Mouse (Mus musculus) left cerebral cortex, postnatal 25 days (tissue): ENCODE measurements around the gene C1rl. TPM values are rescaled to one million over a fixed set of nuclear protein-coding genes. Genes with fewer than 3 reads are reported as not detected.
"Not testable (repeated sequence)": the region's sequence is repeated elsewhere in the genome, so short reads cannot be mapped to it uniquely, and the experiment has no call there.

Experiments used
- DNase-seq, 2 experiments: peaks; one replicate each; pipeline ENCODE4 v3.0.0; 2022; ENCODE audit warnings: low spot score in 2 of 2, mixed read lengths in 1 of 2
- intact Hi-C: fragments of 180-260 bp; cut with DNase I; formaldehyde crosslinking; loops from one replicate; pipeline ENCODE4 v1.15.1; 2025
- total RNA-seq, 2 experiments: library from RNA; stranded (reverse); gene quantifications; 2 replicates each; pipeline ENCODE4 v1.2.3; 2021

C1rl gene
- total RNA-seq, 2 experiments from 2014 or later, result 0.11 to 0.32 TPM

- DNase-seq, result no peak
- intact Hi-C loops, result loop anchor here (2.0 kb wide), 2 partner anchors 33 to 53 kb away; partner anchors contain the start of genes C1ra and C1rl
These were observed 52.5 kb downstream of the C1rl start for GRCm38 (mm10) chr6:124545425-124545824.

- intact Hi-C loops, result not testable (repeated sequence)
These were observed 55.1 kb downstream of the C1rl start for GRCm38 (mm10) chr6:124547979-124548378.

GRCm38 (mm10) chr6:124549023-124549550 lies 56.2 kb downstream of the C1rl start:
- intact Hi-C loops, result no loop called here
- DNase-seq, result no peak

More at GRCm38 (mm10) chr6:124547979-124548378, 55.1 kb downstream of the C1rl start:
- not testable (repeated sequence) for DNase-seq

- intact Hi-C loops, result no loop called here
- DNase-seq, result no peak
These were observed 59.9 kb downstream of the C1rl start for GRCm38 (mm10) chr6:124552766-124553165.

GRCm38 (mm10) chr6:124555956-124556355 lies 63.0 kb downstream of the C1rl start:
- intact Hi-C loops, DNase-seq: not testable (repeated sequence)

Other genes starting within 250 kb of the C1rl start
- gene Cd163, start 188.5 kb upstream of the C1rl start, total RNA-seq, result 1 to 10 TPM; 2.9 to 3.2 TPM
- 10 to 100 TPM; 64.8 to 73.3 TPM for gene Pex5, start 78.0 kb upstream of the C1rl start, total RNA-seq
- gene Clstn3, start 28.3 kb upstream of the C1rl start, total RNA-seq, result 100 to 1,000 TPM; 384 to 400 TPM
- gene C1ra, start 19.3 kb downstream of the C1rl start, total RNA-seq, result 1 to 10 TPM; 1.1 TPM
- 1 to 10 TPM; 1.4 to 1.5 TPM for gene C1s1, start 49.2 kb downstream of the C1rl start, total RNA-seq
- under 1 TPM in 1 of 2 experiments, not detected in 1; 0.28 TPM for gene C1rb, start 77.2 kb downstream of the C1rl start, total RNA-seq
- under 1 TPM; 0.14 to 0.16 TPM for gene C1s2, start 143.0 kb downstream of the C1rl start, total RNA-seq
- gene Lpcat3, start 169.9 kb downstream of the C1rl start, total RNA-seq, result 10 to 100 TPM; 22.4 to 31.2 TPM
- 10 to 100 TPM; 42.9 to 48.8 TPM for gene Emg1, start 219.1 kb downstream of the C1rl start, total RNA-seq
- gene Phb2, start 219.2 kb downstream of the C1rl start, total RNA-seq, result 100 to 1,000 TPM; 112 to 120 TPM
- 1 to 10 TPM; 3.1 to 4.5 TPM for gene Ptpn6, start 245.6 kb downstream of the C1rl start, total RNA-seq
- gene Grcc10, start 248.3 kb downstream of the C1rl start, total RNA-seq, result 100 to 1,000 TPM; 315 to 349 TPM